Mouse (Mus musculus) lung, embryonic 15.5 days (tissue): ENCODE results near the gene Uaca. TPM values are rescaled to one million over a fixed set of nuclear protein-coding genes. Genes with fewer than 3 reads are reported as not detected.
A peak's percentile ranks its signal among the peaks of the same experiment; 100 is the strongest.

ENCODE experiments used
- ATAC-seq: fragments of 200-750 bp; cut with Nextera tagmentation; 2 replicates; pipeline ENCODE4 v1.8.0; 2017; ENCODE audit warnings: moderate number of reproducible peaks, borderline replicate concordance; ENCODE audit not compliant: low FRiP score, low TSS enrichment; ENCODE audit errors: extremely low read depth
- H3K27ac ChIP-seq: fragments of 300-500 bp; sonication (generic); 2 replicates; pipeline ENCODE4 v1.5.1; 2015; ENCODE audit warnings: moderate library complexity, mild to moderate bottlenecking, inconsistent platforms
- H3K27me3 ChIP-seq: fragments of 300-500 bp; sonication (generic); 2 replicates; pipeline ENCODE4 v1.6.1; 2015; ENCODE audit warnings: inconsistent platforms
- H3K36me3 ChIP-seq: fragments of 300-500 bp; sonication (generic); 2 replicates; pipeline ENCODE4 v1.6.1; 2015; ENCODE audit warnings: inconsistent platforms
- H3K4me1 ChIP-seq: fragments of 300-500 bp; sonication (generic); 2 replicates; pipeline ENCODE4 v1.6.1; 2015; ENCODE audit warnings: inconsistent platforms
- H3K4me2 ChIP-seq: fragments of 300-500 bp; sonication (generic); 2 replicates; pipeline ENCODE4 v1.6.1; 2015; ENCODE audit warnings: inconsistent platforms, mild to moderate bottlenecking, moderate library complexity
- H3K4me3 ChIP-seq: fragments of 300-500 bp; sonication (generic); 2 replicates; pipeline ENCODE4 v1.5.1; 2015; ENCODE audit warnings: mild to moderate bottlenecking, inconsistent platforms
- H3K9ac ChIP-seq: fragments of 300-500 bp; sonication (generic); 2 replicates; pipeline ENCODE4 v1.6.1; 2015; ENCODE audit warnings: inconsistent platforms
- H3K9me3 ChIP-seq: fragments of 300-500 bp; sonication (generic); 2 replicates; pipeline ENCODE4 v1.6.1; 2016; ENCODE audit warnings: inconsistent platforms
- WGBS: fragments of 180-500 bp; shearing (Covaris S2); methylation state at CpG from one replicate; pipeline ENCODE4 v1.1.7; 2015; 5-methylcytosine and 5-hydroxymethylcytosine counted together
- polyA plus RNA-seq: library from polyadenylated mRNA; unstranded; fragments of >200 nt; fragmentation: Nextera tagmentation; extraction: Ambion mirVana; gene quantifications from 2 replicates; pipeline ENCODE4 v1.2.1, GENCODE M21; 2015

Gene Uaca
- polyA plus RNA-seq, 1 experiment from 2014 or later, result 34.9 TPM

DNA sequence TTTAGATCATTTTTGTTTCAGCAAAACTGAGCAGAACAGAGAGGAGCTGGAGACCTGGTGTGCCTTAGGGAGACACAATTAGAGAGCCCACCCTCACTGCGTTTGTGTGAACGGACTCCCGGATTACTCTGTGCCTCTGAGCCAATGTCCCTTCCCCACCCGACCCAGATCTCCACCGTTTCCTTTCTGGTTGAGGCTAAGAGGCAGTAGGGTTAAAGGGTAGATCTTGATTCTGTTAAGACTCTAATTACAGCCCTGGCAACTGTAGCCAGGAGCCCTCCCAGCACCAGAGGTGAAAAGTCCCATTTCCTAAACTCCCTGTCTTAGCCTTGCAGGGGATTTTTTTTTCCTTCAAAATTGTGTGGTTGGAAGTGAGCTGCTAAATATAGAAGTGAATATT lies 47.1 kb downstream of the Uaca start:
- H3K27me3 ChIP-seq, result no peaks in the 10 kb centered on the region
- H3K27ac ChIP-seq, result no peak overlapping the region
- H3K4me2 ChIP-seq, result no peak overlapping the region
- H3K9ac ChIP-seq, result no peak overlapping the region
- H3K9me3 ChIP-seq, result no peaks in the 10 kb centered on the region
- no peaks in the 10 kb centered on the region for H3K36me3 ChIP-seq
- H3K4me3 ChIP-seq, result no peak overlapping the region
- WGBS, result 38% methylated on average over 5 of the region's 5 CpGs
- H3K4me1 ChIP-seq, result peaks cover 30% of the 10 kb centered on the region
- ATAC-seq, result no peak

DNA sequence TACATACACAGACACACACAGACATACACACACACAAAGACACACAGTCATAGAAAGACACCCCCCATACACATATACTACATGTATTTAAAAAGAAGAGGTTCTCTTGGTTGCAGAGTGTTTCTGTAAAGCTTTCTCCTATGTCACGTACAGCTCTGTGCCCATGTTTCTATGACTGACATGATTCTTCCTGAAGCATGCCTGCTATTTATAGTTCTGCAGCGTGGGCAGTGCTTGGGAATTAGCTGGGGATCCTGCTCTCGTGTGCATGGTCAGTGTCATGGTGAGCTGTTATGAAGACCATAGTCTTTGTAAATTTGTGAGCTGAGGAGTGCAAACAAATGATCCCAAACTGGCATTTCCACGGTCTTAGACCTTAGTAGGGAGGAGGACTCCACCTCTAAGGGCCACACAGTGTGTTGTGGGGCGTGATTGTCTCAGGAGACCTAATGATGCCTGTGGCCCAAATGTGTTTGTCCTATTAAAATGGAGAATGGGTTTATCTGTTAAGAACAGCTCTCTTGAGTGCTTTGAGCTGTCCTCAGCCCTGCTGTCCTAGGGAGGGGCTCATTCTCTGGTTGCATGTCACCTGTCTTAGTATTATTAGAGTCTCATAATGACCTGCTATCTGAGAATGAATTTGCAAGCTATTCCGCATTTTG lies 49.2 kb downstream of the Uaca start:
- no peak overlapping the region for H3K4me3 ChIP-seq
- ATAC-seq, result no peak
- H3K9me3 ChIP-seq, result no peaks in the 10 kb centered on the region
- no peaks in the 10 kb centered on the region for H3K36me3 ChIP-seq
- 76% methylated on average over 6 of the region's 6 CpGs for WGBS
- no peak overlapping the region for H3K9ac ChIP-seq
- H3K27ac ChIP-seq, result no peak overlapping the region
- H3K27me3 ChIP-seq, result no peaks in the 10 kb centered on the region
- H3K4me2 ChIP-seq, result no peak overlapping the region
- H3K4me1 ChIP-seq, result peaks cover 23% of the 10 kb centered on the region

DNA sequence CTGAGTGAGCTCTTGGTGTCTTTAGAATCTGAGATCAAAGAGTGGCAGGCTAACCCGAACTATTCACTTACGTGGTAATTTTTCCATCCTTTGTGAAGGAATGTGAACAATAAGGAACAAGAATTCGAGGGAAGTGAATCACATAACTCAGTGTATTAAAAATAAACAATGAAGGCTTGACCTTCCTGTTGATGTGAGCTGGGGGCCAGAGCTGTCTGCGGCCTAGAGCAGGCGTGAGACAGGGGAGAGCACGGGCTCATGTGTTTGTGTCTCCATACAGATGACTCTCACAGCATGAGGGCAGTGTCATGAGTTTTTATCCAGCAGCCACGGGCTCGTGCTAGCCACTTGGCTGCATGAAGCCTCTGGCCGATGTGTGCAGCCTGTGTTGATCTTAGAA lies 54.4 kb downstream of the Uaca start:
- WGBS, result 8% methylated on average over 9 of the region's 9 CpGs
- H3K27ac ChIP-seq, result peak overlapping the region; percentile 83
- H3K9me3 ChIP-seq, result no peaks in the 10 kb centered on the region
- H3K4me1 ChIP-seq, result peaks cover 33% of the 10 kb centered on the region
- no peaks in the 10 kb centered on the region for H3K27me3 ChIP-seq
- no peak overlapping the region for H3K9ac ChIP-seq
- H3K4me2 ChIP-seq, result no peak overlapping the region
- peak; percentile 49; the same call in 1 of the 2 replicates for ATAC-seq
- H3K36me3 ChIP-seq, result 0 out of 2 replicates have a peak, but pooled peaks cover 6% of the 10 kb centered on the region
- no peak overlapping the region for H3K4me3 ChIP-seq

DNA sequence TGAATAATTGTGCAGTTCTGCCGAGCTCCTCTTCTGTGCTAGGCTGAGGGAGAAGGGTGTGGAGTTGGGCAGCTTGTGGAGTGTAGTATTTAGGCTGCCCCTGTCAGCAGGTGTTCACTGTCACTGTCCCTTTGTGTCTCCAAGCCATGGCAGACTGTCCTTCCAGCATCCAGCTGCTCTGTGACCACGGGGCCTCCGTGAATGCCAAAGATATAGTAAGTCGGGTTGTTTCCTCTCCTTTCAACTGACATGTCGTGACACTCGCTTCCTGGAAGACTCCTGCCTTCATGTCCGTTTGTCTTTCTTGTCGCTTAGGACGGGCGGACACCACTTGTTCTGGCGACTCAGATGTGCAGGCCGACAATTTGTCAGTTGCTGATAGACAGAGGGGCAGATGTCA lies 55.6 kb downstream of the Uaca start:
- Histone ChIP-seq H3K27me3 (no peaks in the 10 kb centered on the region), H3K27ac (no peak overlapping the region; the same call in 1 of the 2 replicates), H3K36me3 (peaks cover 12% of the 10 kb centered on the region; the same call in 1 of the 2 replicates), H3K4me2 (no peak overlapping the region), H3K4me3 (no peak overlapping the region), H3K9ac (no peak overlapping the region), H3K9me3 (no peaks in the 10 kb centered on the region), H3K4me1 (peaks cover 33% of the 10 kb centered on the region)
- no peak for ATAC-seq
- 63% methylated on average over 12 of the region's 12 CpGs for WGBS

DNA sequence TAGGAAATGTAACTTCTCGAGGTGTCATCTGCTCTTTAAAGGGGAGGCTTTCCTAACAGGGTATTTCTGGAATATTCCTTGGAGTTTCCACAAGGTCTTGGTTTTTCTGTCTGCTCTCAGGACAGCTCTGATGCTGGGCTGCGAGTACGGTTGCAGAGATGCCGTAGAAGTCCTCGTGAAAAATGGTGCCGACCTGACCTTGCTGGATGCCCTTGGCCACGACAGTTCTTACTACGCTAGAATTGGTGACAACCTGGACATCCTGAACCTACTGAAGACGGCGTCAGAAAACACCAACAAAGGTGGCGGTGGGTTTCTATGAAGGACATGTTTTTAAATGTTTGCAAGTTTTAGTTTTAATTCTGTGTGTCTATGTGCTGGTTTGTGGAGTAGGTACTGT lies 59.9 kb downstream of the Uaca start:
- Histone ChIP-seq H3K4me3 (no peak overlapping the region), H3K9ac (no peak overlapping the region), H3K27ac (no peak overlapping the region), H3K36me3 (peaks cover 15% of the 10 kb centered on the region), H3K4me1 (peaks cover 20% of the 10 kb centered on the region), H3K27me3 (no peaks in the 10 kb centered on the region), H3K4me2 (no peak overlapping the region), H3K9me3 (no peaks in the 10 kb centered on the region)
- ATAC-seq, result no peak
- WGBS, result 83% methylated on average over 11 of the region's 11 CpGs

DNA sequence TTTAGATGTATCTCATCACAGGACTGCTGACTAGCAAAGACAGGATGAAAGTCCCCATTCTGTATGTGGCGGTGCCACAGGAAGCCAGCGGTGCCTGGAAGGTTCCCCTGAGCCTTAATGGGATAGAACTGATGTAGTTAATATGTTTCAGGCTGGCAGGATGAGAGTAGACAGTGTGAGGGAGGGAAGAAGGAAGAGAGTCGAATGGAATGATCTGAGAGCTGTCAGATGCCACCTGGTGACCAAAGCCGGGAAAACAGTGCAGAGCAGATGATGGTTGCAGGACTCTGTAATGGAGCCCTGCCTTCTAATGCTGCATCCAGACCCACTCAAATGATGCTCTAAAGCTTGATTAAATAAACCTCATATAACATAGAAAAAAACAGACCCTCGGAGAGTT lies 63.5 kb downstream of the Uaca start:
- 28% methylated on average over 5 of the region's 5 CpGs for WGBS
- Histone ChIP-seq H3K9me3 (no peaks in the 10 kb centered on the region), H3K4me1 (peaks cover 7% of the 10 kb centered on the region), H3K27ac (no peak overlapping the region), H3K4me3 (no peak overlapping the region), H3K4me2 (no peak overlapping the region), H3K9ac (no peak overlapping the region), H3K27me3 (no peaks in the 10 kb centered on the region), H3K36me3 (peaks cover 30% of the 10 kb centered on the region)
- peak; percentile 64; the same call in 1 of the 2 replicates for ATAC-seq

DNA sequence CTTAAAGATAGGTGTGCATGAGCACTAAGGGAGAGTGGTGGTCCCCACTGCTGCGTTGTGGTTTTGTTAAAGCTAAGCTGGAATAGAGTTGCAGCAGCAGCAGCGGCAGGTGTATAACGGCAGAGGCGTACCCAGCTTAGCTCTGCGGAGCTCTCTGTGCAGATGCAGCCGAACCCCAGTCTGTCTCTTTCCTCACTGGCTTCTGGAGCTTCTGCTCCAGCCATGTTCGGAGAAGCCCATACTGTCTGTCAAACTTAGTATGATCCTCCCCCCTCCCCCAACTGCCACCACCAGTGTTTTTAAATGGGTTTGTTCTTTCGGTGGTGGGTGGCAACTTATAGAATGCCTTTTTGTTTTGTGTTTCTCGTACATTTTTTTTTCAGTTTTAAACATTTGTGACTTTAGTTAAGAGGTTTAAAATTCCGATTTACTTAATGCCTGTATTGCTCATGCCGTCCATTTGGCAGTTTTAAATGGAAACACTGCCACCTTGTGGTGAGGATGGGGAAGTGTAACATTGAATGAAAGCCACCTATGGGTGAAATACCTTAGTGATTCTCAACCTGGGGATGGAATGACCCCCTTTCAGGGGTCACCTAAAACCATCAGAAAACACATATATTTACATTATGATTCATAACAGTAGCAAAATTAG lies 64.1 kb downstream of the Uaca start:
- 42% methylated on average over 11 of the region's 11 CpGs for WGBS
- Histone ChIP-seq H3K9ac (no peak overlapping the region), H3K27me3 (no peaks in the 10 kb centered on the region), H3K4me3 (no peak overlapping the region), H3K4me2 (peak overlapping the region; percentile 30), H3K36me3 (peaks cover 35% of the 10 kb centered on the region), H3K27ac (no peak overlapping the region), H3K9me3 (no peaks in the 10 kb centered on the region), H3K4me1 (peaks cover 7% of the 10 kb centered on the region)
- ATAC-seq, result no peak

DNA sequence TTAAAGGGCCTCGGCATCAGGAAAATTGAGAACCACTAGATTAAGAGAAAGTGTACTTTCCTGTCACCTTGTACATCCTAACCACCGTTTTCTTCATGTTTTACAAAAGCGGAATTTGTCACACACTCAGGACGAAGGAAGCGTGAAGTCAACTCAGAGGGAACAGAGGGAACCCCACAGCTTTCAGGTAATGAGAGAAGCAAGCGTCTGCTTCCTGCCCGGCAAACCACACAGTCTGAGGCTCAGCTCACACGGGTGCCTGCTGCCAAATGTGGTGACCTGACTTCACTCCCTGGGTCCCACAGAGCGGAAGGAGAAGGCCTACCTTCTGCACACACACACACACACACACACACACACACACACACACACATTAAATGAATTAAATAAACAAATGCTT lies 64.7 kb downstream of the Uaca start:
- Histone ChIP-seq H3K4me3 (no peak overlapping the region), H3K27me3 (no peaks in the 10 kb centered on the region), H3K27ac (no peak overlapping the region), H3K9me3 (no peaks in the 10 kb centered on the region), H3K4me2 (no peak overlapping the region), H3K4me1 (peaks cover 7% of the 10 kb centered on the region), H3K9ac (no peak overlapping the region), H3K36me3 (peaks cover 38% of the 10 kb centered on the region)
- ATAC-seq, result no peak
- 73% methylated on average over 9 of the region's 9 CpGs for WGBS

DNA sequence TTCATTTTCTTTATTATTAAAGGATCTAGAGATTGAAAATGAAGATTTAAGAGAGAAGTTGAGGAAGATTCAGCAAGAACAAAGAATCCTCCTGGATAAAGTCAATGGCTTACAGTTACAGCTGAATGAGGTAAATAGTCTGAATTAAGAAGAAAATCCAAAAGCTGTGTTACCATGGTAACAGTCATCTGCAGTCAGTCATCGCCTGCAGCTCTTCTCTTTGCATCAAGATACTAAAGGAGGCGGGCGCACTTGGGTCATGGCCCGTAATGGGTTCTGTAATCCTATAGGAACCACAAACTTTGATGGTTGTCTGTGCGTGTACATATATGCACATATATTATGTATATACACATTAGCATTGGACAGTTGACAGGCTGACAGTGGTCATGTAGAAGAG lies 66.7 kb downstream of the Uaca start:
- 89% methylated on average over 5 of the region's 5 CpGs for WGBS
- Histone ChIP-seq H3K9ac (no peak overlapping the region), H3K27me3 (no peaks in the 10 kb centered on the region), H3K4me3 (no peak overlapping the region), H3K27ac (no peak overlapping the region), H3K4me1 (peaks cover 7% of the 10 kb centered on the region), H3K36me3 (peaks cover 31% of the 10 kb centered on the region), H3K9me3 (no peaks in the 10 kb centered on the region), H3K4me2 (no peak overlapping the region)
- ATAC-seq, result no peak

DNA sequence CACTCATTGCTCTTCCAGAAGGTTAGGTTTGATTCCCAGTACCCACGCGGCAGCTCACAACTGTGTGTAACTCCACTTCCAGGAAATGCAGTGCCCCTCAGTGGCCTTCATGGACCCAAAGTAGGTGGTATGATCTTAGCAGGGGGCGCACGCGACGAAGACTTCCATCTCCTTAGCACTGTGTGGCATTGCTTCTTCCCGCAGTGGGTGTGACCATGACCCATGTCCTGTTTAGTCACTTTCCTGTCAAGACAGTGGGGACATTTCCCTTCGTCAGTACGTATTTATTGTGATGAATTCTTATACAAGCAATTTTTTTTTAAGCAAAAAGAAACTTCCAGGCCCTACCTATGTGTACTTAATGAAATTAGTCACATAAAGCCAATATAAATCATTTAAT lies 70.3 kb downstream of the Uaca start:
- Histone ChIP-seq H3K27ac (no peak overlapping the region), H3K9ac (no peak overlapping the region), H3K27me3 (no peaks in the 10 kb centered on the region), H3K36me3 (peaks cover 30% of the 10 kb centered on the region), H3K9me3 (no peaks in the 10 kb centered on the region), H3K4me3 (no peak overlapping the region), H3K4me1 (no peaks in the 10 kb centered on the region), H3K4me2 (no peak overlapping the region)
- 83% methylated on average over 9 of the region's 9 CpGs for WGBS
- no peak for ATAC-seq

DNA sequence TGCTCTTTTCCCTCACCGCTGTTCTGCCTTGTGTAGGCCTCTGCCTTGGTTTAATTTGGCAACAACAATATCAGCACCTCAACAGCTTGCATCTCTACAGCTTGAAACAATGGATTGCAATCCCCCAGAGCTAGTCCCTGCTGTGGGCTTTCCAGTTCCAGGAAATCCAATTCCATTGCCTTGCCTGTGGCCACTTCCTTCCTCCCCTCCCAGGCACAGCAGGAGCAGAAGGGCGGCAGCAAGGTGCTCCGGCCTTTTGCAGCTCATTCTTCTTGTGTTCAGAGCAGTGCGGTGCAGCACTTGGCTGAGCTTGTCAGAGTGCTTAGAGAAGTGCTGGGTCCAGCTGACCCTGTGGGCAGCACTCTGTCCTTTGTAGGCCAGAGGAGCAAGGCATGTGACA lies 71.5 kb downstream of the Uaca start:
- WGBS, result 50% methylated on average over 4 of the region's 4 CpGs
- peaks cover 19% of the 10 kb centered on the region for H3K36me3 ChIP-seq
- H3K9me3 ChIP-seq, result no peaks in the 10 kb centered on the region
- peak overlapping the region; percentile 76 for H3K27ac ChIP-seq
- H3K27me3 ChIP-seq, result no peaks in the 10 kb centered on the region
- H3K9ac ChIP-seq, result no peak overlapping the region
- no peak overlapping the region for H3K4me3 ChIP-seq
- H3K4me1 ChIP-seq, result no peaks in the 10 kb centered on the region
- ATAC-seq, result peak; percentile 55
- no peak overlapping the region for H3K4me2 ChIP-seq

DNA sequence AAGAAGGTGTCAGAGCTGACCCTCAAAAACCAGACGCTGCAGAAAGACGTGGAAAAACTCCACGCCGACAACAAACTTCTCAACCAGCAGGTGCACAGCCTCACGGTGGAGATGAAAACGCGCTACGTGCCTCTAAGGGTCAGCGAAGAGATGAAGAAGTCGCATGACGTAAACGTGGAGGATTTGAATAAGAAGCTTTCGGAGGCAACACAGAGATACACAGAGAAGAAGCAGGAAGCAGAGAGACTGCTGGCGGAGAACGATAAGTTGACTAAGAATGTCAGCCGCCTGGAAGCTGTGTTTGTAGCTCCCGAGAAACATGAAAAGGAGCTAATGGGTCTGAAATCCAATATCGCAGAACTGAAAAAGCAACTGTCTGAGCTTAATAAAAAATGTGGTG lies 76.1 kb downstream of the Uaca start:
- H3K4me3 ChIP-seq, result no peak overlapping the region
- H3K4me2 ChIP-seq, result no peak overlapping the region
- no peak overlapping the region for H3K9ac ChIP-seq
- peaks cover 10% of the 10 kb centered on the region; the same call in 1 of the 2 replicates for H3K36me3 ChIP-seq
- ATAC-seq, result no peak
- H3K27me3 ChIP-seq, result no peaks in the 10 kb centered on the region
- no peaks in the 10 kb centered on the region for H3K9me3 ChIP-seq
- WGBS, result 84% methylated on average over 18 of the region's 18 CpGs
- peaks cover 11% of the 10 kb centered on the region for H3K4me1 ChIP-seq
- H3K27ac ChIP-seq, result no peak overlapping the region
